Mouse (Mus musculus) neural tube, embryonic 14.5 days (tissue): ENCODE measurements around the gene Nfia. TPM values are rescaled to one million over a fixed set of nuclear protein-coding genes. Genes with fewer than 3 reads are reported as not detected.
A peak's percentile ranks its signal among the peaks of the same experiment; 100 is the strongest.

Experiments
- ATAC-seq: fragments of 200-750 bp; cut with Nextera tagmentation; 2 replicates; pipeline ENCODE4 v1.8.0; 2017; ENCODE audit warnings: low read depth, mild to moderate bottlenecking, moderate TSS enrichment, moderate library complexity
- H3K27ac ChIP-seq: fragments of 300-500 bp; sonication (generic); 2 replicates; pipeline ENCODE4 v1.5.1; 2014; ENCODE audit warnings: low read depth, mild to moderate bottlenecking, control low read depth, low read length, moderate library complexity, mixed read lengths
- H3K27me3 ChIP-seq: fragments of 300-500 bp; sonication (generic); 2 replicates; pipeline ENCODE4 v1.6.1; 2014; ENCODE audit warnings: low read length; ENCODE audit not compliant: control insufficient read depth, insufficient read depth
- H3K36me3 ChIP-seq: fragments of 300-500 bp; sonication (generic); 2 replicates; pipeline ENCODE4 v1.6.1; 2014; ENCODE audit warnings: low read length, mixed read lengths; ENCODE audit not compliant: control insufficient read depth, insufficient read depth
- H3K4me1 ChIP-seq: fragments of 300-500 bp; sonication (generic); 2 replicates; pipeline ENCODE4 v1.6.1; 2014; ENCODE audit warnings: low read length; ENCODE audit not compliant: control insufficient read depth, insufficient read depth
- H3K4me2 ChIP-seq: fragments of 300-500 bp; sonication (generic); 2 replicates; pipeline ENCODE4 v1.6.1; 2014; ENCODE audit warnings: mild to moderate bottlenecking, low read depth, low read length, control low read depth
- H3K4me3 ChIP-seq: fragments of 300-500 bp; sonication (generic); 2 replicates; pipeline ENCODE4 v1.5.1; 2014; ENCODE audit warnings: low read depth, low read length, control low read depth, mixed read lengths
- H3K9ac ChIP-seq: fragments of 300-500 bp; sonication (generic); replicated peaks from 2 replicates; pipeline ENCODE4 v1.6.1; 2014; ENCODE audit warnings: low read depth, mild to moderate bottlenecking, control low read depth, low read length, mixed read lengths
- H3K9me3 ChIP-seq: fragments of 300-500 bp; sonication (generic); 2 replicates; pipeline ENCODE4 v1.6.1; 2016; ENCODE audit warnings: low read length; ENCODE audit not compliant: control insufficient read depth
- WGBS: fragments of 180-500 bp; shearing (Covaris S2); extraction: QIAGEN DNeasy Blood & Tissue Kit; methylation state at CpG from one replicate; pipeline ENCODE4 v1.1.7; 2014; 5-methylcytosine and 5-hydroxymethylcytosine counted together
- polyA plus RNA-seq: library from polyadenylated mRNA; unstranded; fragments of >200 nt; fragmentation: Nextera tagmentation; extraction: Ambion mirVana; gene quantifications from 2 replicates; pipeline ENCODE4 v1.2.1, GENCODE M21; 2014

The Nfia gene
- polyA plus RNA-seq, 1 experiment from 2014 or later, result 50.0 TPM

DNA sequence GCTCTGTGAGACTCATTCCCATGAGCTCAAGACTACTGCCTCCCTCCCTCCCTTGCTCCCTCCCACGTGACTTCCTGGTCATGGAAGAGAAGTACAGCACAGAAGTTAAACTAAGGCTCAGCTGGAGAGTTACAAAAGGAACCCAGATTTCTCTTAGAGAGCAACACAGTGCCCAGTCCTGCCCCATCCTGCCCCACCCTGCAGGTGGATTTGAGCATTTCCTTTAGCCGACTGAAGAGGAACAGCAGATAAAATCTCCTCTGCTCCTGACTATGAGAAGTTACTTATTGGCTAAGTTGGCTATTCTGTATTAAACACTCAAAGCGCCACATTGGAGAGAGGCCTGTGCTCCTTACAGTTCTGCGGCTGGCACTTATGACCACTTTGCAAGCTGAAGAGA is 314.4 kb downstream of the Nfia start:
- peaks cover 5% of the 10 kb centered on the region; the same call in 1 of the 2 replicates for H3K4me1 ChIP-seq
- peak; percentile 21; the same call in 1 of the 2 replicates for ATAC-seq
- H3K9ac ChIP-seq, result no peak overlapping the region
- H3K9me3 ChIP-seq, result no peaks in the 10 kb centered on the region
- H3K4me3 ChIP-seq, result no peak overlapping the region
- H3K27ac ChIP-seq, result no peak overlapping the region
- no peaks in the 10 kb centered on the region for H3K27me3 ChIP-seq
- whole genome bisulfite sequencing, result 77% methylated on average over 4 of the region's 4 CpGs
- no peaks in the 10 kb centered on the region for H3K36me3 ChIP-seq
- no peak overlapping the region for H3K4me2 ChIP-seq

DNA sequence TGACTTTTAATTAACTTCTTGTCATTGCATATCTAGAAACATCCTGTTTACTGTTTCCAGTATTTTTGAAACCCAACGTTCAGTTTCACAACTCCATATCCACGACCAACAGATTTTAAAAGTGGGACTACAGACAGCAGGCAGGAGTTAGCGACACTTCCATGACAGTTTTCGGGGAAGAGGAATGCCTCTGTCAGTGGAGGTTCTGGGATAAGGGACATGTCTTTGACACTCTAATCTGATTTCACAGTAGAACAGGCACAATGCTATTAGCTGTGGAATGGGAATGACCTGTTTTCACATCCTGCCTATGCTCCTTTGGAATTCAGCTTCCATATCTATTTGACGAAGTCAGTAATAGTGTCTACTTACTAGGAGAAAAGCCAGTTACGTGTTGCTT is 317.5 kb downstream of the Nfia start:
- no peaks in the 10 kb centered on the region for H3K9me3 ChIP-seq
- no peaks in the 10 kb centered on the region for H3K36me3 ChIP-seq
- no peak overlapping the region for H3K4me3 ChIP-seq
- no peak for ATAC-seq
- H3K4me1 ChIP-seq, result peaks cover 4% of the 10 kb centered on the region; the same call in 1 of the 2 replicates
- no peaks in the 10 kb centered on the region for H3K27me3 ChIP-seq
- H3K4me2 ChIP-seq, result no peak overlapping the region
- 86% methylated on average over 6 of the region's 6 CpGs for WGBS
- H3K9ac ChIP-seq, result no peak overlapping the region
- no peak overlapping the region for H3K27ac ChIP-seq

DNA sequence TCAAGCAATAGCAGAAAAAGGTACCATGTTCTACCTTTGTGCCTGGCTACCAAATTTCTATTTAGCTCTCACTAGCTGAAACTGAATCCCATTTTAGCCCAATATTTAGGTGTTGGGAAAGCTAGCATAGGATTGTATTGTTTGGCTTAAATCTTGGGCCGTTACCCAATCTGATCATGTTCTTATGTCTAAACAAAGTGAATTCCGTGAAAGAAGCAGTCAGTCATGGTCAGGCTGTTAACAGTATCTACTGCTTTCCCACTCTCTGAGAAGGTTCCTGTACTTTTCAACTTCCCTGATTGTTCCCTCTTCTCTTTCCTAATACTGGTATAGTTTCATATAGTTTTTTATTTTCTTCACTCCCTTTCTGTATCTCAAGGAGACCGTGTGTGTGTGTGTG is 318.1 kb downstream of the Nfia start:
- Histone ChIP-seq H3K9ac (no peak overlapping the region), H3K4me3 (no peak overlapping the region), H3K4me2 (no peak overlapping the region), H3K27ac (no peak overlapping the region), H3K36me3 (no peaks in the 10 kb centered on the region), H3K9me3 (no peaks in the 10 kb centered on the region), H3K27me3 (no peaks in the 10 kb centered on the region), H3K4me1 (no peaks in the 10 kb centered on the region)
- 65% methylated on average over 3 of the region's 3 CpGs for WGBS
- ATAC-seq, result no peak

DNA sequence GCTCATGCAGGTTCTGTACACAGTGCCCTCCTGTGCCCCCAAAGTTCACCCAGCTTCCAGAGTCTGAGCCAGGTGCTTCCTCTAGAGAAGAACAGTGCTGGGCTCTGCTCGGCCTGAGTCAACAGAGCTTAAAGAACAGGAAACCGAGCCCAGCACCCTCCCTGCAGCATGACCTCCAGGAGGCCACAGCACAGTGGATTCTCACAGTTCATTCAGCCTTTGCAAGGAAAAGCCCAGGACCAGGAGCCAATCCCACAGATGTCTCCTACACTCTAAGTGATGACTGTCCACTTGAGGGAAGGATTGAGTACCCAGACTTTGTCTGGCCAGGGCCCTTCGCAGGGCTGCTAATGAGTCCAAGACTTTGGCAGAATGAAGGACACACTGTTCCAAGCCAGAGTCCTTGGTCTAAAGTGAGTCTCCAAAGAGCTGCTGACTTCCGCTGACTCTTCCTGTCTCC is 318.9 kb downstream of the Nfia start:
- no peak overlapping the region for H3K4me3 ChIP-seq
- no peaks in the 10 kb centered on the region for H3K36me3 ChIP-seq
- H3K27me3 ChIP-seq, result no peaks in the 10 kb centered on the region
- H3K4me2 ChIP-seq, result no peak overlapping the region
- peak overlapping the region; percentile 13; the same call in 1 of the 2 replicates for H3K27ac ChIP-seq
- no peak overlapping the region for H3K9ac ChIP-seq
- ATAC-seq, result no peak
- no peaks in the 10 kb centered on the region for H3K9me3 ChIP-seq
- WGBS, result 70% methylated on average over 4 of the region's 4 CpGs
- H3K4me1 ChIP-seq, result no peaks in the 10 kb centered on the region

DNA sequence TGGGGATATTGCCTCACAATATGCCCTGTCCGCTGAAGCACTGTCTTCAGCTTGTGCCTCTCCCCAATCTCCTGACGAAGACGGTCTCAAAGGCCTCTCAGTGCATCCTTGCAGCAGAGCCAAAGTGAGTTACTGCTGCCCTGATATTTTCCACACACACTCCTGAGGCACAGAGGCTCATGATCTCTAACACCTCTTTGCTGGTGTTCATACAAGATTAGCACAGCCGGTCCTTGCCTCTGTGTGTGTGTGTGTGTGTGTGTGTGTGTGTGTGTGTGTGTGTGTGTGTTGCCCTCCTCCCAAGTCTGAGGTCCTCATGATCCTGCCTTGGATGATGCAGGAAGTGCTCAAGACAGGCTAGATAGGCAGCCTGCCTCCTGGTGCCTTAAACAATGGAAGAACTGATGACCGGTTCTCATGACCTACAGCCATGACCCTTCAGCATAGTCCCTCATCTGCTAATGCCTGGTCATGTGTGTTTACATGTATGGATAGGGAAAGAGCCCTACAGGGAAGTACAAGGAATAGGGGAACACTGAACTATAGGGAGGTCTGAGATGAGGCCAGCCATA is 319.5 kb downstream of the Nfia start:
- 83% methylated on average over 5 of the region's 5 CpGs for WGBS
- no peak for ATAC-seq

DNA sequence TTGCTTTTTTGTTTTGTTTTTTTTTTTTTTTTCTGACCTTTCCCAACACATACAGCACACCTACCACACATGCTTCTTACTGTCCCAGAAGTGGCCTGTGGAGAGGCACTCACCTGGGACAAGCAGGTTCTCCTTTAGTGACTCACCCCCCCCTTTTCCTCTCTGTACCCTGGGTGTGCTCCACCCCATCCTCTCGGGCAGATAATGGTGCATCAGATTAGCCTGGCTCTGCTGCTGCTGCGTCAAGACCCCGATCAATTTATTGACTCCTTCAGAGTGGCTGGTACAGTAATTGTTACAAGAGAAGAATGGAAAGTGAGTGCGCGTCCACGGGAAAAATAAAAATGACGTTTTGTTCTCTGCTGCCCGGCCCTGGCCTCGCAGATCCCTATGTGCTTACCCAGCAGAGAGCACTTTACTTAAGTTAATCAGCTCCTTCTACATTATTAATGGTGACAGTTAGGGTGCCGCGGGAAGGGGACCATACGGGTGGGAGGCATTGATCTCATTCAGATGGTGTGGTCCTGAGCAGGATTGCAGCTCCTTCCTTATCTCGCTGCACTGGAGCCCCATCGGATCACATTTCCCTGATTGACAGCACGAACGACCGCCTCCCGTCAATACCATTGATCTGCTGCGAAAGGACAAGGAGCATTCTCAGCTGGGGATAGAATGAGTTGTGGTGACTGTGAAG is 321.7 kb downstream of the Nfia start:
- WGBS, result 20% methylated on average over 19 of the region's 19 CpGs
- Histone ChIP-seq H3K9me3 (no peaks in the 10 kb centered on the region), H3K9ac (no peak overlapping the region), H3K4me1 (no peaks in the 10 kb centered on the region), H3K36me3 (no peaks in the 10 kb centered on the region), H3K27ac (no peak overlapping the region; the same call in 1 of the 2 replicates), H3K27me3 (no peaks in the 10 kb centered on the region), H3K4me2 (peak overlapping the region; percentile 1), H3K4me3 (no peak overlapping the region)
- peak; percentile 71 for ATAC-seq

More for the DNA sequence above, 319.5 kb downstream of the Nfia start:
- Histone ChIP-seq H3K9ac (no peak overlapping the region), H3K4me2 (no peak overlapping the region), H3K9me3 (no peaks in the 10 kb centered on the region), H3K36me3 (no peaks in the 10 kb centered on the region), H3K4me3 (no peak overlapping the region), H3K4me1 (no peaks in the 10 kb centered on the region), H3K27ac (peak overlapping the region; percentile 13; the same call in 1 of the 2 replicates), H3K27me3 (no peaks in the 10 kb centered on the region)

DNA sequence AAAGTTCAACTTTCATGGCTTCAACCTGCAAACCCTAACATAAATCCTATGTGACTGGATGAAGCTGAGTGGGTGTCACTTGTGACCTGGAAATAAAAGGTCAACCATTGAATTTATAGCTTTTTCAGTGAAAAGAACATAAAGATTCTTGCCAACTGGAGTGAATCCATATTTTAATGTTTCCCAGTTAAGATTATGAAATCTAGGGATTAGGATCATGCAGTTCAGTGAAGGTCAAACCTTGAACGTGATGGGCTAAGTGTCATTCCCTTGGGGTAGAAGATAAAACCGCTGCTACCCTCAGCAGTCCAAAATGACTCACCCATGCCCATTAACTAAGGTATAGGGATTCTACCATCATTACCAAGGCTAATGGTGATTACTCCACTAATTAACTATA is 322.5 kb downstream of the Nfia start:
- no peaks in the 10 kb centered on the region for H3K36me3 ChIP-seq
- no peaks in the 10 kb centered on the region for H3K9me3 ChIP-seq
- no peaks in the 10 kb centered on the region for H3K27me3 ChIP-seq
- no peak overlapping the region for H3K9ac ChIP-seq
- peaks cover 4% of the 10 kb centered on the region; the same call in 1 of the 2 replicates for H3K4me1 ChIP-seq
- H3K4me3 ChIP-seq, result no peak overlapping the region
- H3K4me2 ChIP-seq, result no peak overlapping the region
- ATAC-seq, result peak; percentile 12; the same call in 1 of the 2 replicates
- WGBS, result 51% methylated on average over 2 of the region's 2 CpGs
- no peak overlapping the region for H3K27ac ChIP-seq

DNA sequence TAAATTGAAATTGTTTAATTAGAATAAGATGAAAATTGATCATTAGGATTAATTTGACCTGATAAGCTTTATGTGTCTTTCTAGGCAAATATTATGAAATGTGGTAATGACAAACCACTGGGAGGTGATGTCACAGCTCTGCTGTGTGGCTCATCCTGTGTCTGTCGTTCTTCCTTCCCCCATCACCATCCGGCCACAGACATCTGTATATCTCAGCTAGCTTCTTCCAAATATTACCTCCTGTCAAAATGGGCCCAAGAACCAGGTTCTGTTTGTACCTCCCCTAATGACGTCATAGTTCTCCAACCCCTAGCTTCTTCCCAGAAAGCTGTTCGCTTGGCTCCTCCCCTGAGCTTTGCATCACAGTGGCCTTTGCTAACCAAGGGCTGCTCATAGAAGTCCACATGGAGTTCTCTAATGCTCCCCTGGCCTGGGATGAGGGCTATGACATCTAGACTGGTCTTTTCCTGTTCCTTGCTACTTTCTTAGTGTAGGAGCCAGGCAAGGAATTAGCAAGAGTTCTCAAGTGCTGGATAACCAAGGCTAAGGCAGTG is 324.6 kb downstream of the Nfia start:
- no peak for ATAC-seq
- Histone ChIP-seq H3K4me2 (no peak overlapping the region), H3K9me3 (no peaks in the 10 kb centered on the region), H3K9ac (no peak overlapping the region), H3K4me3 (no peak overlapping the region), H3K4me1 (peaks cover 20% of the 10 kb centered on the region), H3K36me3 (no peaks in the 10 kb centered on the region), H3K27ac (no peak overlapping the region), H3K27me3 (no peaks in the 10 kb centered on the region)
- WGBS, result 81% methylated on average over 4 of the region's 4 CpGs

DNA sequence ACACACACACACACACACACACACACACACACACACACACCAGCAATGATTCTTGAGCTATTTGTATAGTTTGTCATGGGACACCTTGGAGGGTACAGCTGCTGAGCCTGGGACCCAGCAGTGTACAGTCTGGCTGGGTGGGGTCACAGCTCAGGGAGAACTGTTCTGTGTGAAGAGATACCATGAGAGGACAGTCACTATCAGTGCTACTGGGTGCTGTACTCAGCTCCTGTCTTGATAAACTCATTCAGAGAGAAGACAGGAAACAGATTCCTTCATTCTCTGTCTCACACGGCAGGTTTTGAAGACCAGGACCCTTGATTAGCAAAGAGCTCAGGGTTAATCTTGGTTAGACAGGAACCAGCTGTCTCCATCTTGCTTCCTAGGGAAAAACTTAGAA is 326.1 kb downstream of the Nfia start:
- peaks cover 25% of the 10 kb centered on the region for H3K4me1 ChIP-seq

More for the DNA sequence above, 326.1 kb downstream of the Nfia start:
- H3K36me3 ChIP-seq, result no peaks in the 10 kb centered on the region
- H3K4me3 ChIP-seq, result no peak overlapping the region
- 79% methylated on average over 1 of the region's 1 CpGs for WGBS
- no peaks in the 10 kb centered on the region for H3K27me3 ChIP-seq
- no peak overlapping the region for H3K4me2 ChIP-seq
- no peaks in the 10 kb centered on the region for H3K9me3 ChIP-seq
- ATAC-seq, result no peak
- H3K9ac ChIP-seq, result no peak overlapping the region
- peak overlapping the region; percentile 23 for H3K27ac ChIP-seq
